In the genomic region with DNA sequence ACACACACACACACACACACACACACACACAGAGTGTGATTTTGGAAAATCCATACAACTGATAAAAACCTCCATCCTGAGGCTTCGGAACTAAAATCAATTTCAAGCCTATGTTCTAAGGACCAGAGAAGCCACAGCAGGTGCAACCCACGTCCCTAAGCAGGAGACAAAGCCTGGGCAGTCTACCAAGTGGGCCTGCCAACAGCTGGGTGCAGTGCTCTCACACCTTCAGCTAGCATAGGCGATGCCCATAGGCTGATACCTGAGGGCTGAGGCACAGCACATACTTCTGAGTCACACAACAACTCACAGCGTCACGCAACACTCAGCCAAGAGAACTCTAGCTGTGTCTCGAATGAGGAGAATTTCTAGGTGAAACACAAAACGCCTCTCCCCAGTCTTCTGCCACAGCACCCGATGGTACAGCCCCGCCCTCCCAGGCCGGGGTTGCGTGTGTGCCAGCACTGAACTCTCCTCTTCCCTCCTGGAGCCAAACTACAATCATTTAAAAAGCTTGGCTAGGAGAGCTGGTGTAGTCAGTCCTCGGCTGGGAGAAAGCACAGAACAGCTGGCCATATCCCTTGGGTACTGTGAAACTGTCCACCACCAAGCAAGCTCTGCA, we compare ENCODE assay signal across 10 mouse cellular contexts. TPM values are rescaled to one million over a fixed set of nuclear protein-coding genes. Genes with fewer than 3 reads are reported as not detected.
DNase-seq lines count a peak whose midpoint lies in the region; ATAC-seq lines count a peak whose summit lies in the region.
"Had no signal": no experiment of that assay in that cellular context is flagged by ENCODE, and none has a peak within 500 bp of the region (broad histone marks: within the 10 kb centered on the region; RNA-seq: fewer than 3 reads in every experiment).

No protein-coding gene starts in this region.

- H3K9ac ChIP-seq in heart, embryonic 12.5 days, result no peak overlapping the region
- H3K9ac ChIP-seq: midbrain, embryonic 15.5 days had no signal

- H3K4me2 ChIP-seq in heart, embryonic 12.5 days, result no peak overlapping the region
- H3K4me2 ChIP-seq: midbrain, embryonic 15.5 days had no signal

- intact Hi-C loops in gastrocnemius, postnatal 14 days (cut with DNase I; ENCODE audit: low total_unique reads), result no loop called here

- no peaks in the 10 kb centered on the region for H3K9me3 ChIP-seq in heart, embryonic 12.5 days (replicated peaks)
- H3K9me3 ChIP-seq: midbrain, embryonic 15.5 days had no signal

- no peak overlapping the region for H3K27ac ChIP-seq in heart, embryonic 12.5 days (ENCODE audit: poor library complexity, severe bottlenecking)
- H3K27ac ChIP-seq: midbrain, embryonic 15.5 days had no signal

- peaks cover 32% of the 10 kb centered on the region for H3K36me3 ChIP-seq in heart, embryonic 12.5 days

- H3K27me3 ChIP-seq in heart, embryonic 12.5 days (replicated peaks), result no peaks in the 10 kb centered on the region
- H3K27me3 ChIP-seq: midbrain, embryonic 15.5 days had no signal

- no peak for ATAC-seq in heart, embryonic 12.5 days (ENCODE audit: insufficient number of reproducible peaks, low FRiP score)
- ATAC-seq: midbrain, embryonic 15.5 days had no signal

- H3K4me1 ChIP-seq in heart, embryonic 12.5 days (replicated peaks), result peaks cover 10% of the 10 kb centered on the region
- H3K4me1 ChIP-seq: midbrain, embryonic 15.5 days had no signal

- WGBS in heart, embryonic 12.5 days, result 83% methylated on average over 12 of the region's 12 CpGs

- no peak overlapping the region for H3K4me3 ChIP-seq in heart, embryonic 12.5 days
- H3K4me3 ChIP-seq: midbrain, embryonic 15.5 days had no signal

- peak; percentile 17 to 39 for DNase-seq in heart, adult 9 months (ENCODE audit: low spot score in 2 of 2)
- peak; percentile 19 for DNase-seq in ovary, postnatal 36 days (ENCODE audit: low spot score)
- DNase-seq in ovary, adult 18-20 months (ENCODE audit: low spot score), result no peak
- peak; percentile 44 for DNase-seq in gastrocnemius, postnatal 14 days
- DNase-seq in layer of hippocampus, adult 11-12 months (ENCODE audit: low spot score), result no peak
- no peak for DNase-seq in spleen, postnatal 14 days (ENCODE audit: low spot score in 2 of 2)
- DNase-seq in spleen, postnatal 10 days (ENCODE audit: low spot score in 2 of 2), result no peak
- DNase-seq: lung, postnatal 10 days had no signal

RNA-seq across cellular contexts. Expression of gene Appl2, which starts 29.6 kb away (rescaled TPM):
- polyA plus RNA-seq in heart, embryonic 12.5 days (2016; fragmentation: Nextera tagmentation; extraction: Ambion mirVana), result 29.8 and 35.9 TPM in 2 replicates
- total RNA-seq in gastrocnemius, postnatal 14 days (2021), result 10 to 100 TPM; 14.2 to 15.8 TPM

Comparison
In these comparisons a context has a peak if more than half of its experiments do, and no peak if none do; other contexts are left out.
1. DNase-seq: peak in heart, adult 9 months (2 of 2), ovary, postnatal 36 days (single experiment) and gastrocnemius, postnatal 14 days (single experiment); none in ovary, adult 18-20 months (single experiment), layer of hippocampus, adult 11-12 months (single experiment), spleen, postnatal 14 days (0 of 2) and spleen, postnatal 10 days (0 of 2).